In the genomic region with DNA sequence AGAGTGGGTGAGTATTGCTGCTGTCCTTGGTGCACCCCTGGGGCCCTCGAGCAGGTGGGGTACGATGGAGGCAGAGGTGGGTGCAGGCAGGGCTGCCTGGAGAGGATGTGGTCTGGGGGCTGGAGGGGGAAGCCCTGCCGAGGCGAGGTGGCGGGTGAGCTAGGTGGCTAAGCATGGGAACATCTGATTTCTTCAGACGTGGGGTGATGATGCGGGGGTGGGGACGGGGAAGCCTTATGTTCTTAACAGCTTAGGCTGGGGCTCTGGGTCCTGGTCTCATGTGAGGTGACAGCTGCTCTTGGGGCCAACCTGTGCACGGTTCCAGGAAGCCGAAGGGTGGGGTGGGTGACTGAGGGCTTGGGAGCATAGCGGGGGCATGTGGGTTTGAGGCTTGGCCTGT, we compare ENCODE assay signal across 16 mouse cellular contexts. TPM values are rescaled to one million over a fixed set of nuclear protein-coding genes. Genes with fewer than 3 reads are reported as not detected.
DNase-seq lines count a peak whose midpoint lies in the region; ATAC-seq and TF ChIP-seq lines count a peak whose summit lies in the region.
"Had no signal": no experiment of that assay in that cellular context is flagged by ENCODE, and none has a peak within 500 bp of the region (broad histone marks: within the 10 kb centered on the region; RNA-seq: fewer than 3 reads in every experiment).

No protein-coding gene starts in this region.

- 10% methylated on average over 11 of the region's 11 CpGs for WGBS in spleen, adult 2 months

- H3K36me3 ChIP-seq in spleen, adult 2 months (ENCODE audit: control insufficient read depth, insufficient read depth, low read length), result no peaks in the 10 kb centered on the region; the same call in 1 of the 2 replicates
- H3K36me3 ChIP-seq: forebrain, embryonic 12.5 days; G1E; hindbrain, embryonic 15.5 days; lung, embryonic 15.5 days had no signal

- H3K4me3 ChIP-seq in spleen, adult 2 months (ENCODE audit: extremely low read depth, insufficient read depth, insufficient read length), result no peak overlapping the region
- H3K4me3 ChIP-seq: forebrain, embryonic 12.5 days; hindbrain, embryonic 15.5 days; lung, embryonic 15.5 days had no signal

- DNase-seq in adrenal gland, postnatal 10 days, result peak; percentile 5
- DNase-seq in adrenal gland, postnatal 25 days, result no peak
- peak; percentile 58 to 69 for DNase-seq in spleen, adult 2 months (ENCODE audit: low read depth in 1 of 2, low spot score in 2 of 2)
- no peak for DNase-seq in spleen, adult 12 weeks (ENCODE audit: low spot score)
- DNase-seq in thymus, postnatal 36 days, result peak; percentile 89 to 94
- no peak for DNase-seq in cerebellum, adult 9-11 months
- no peak for DNase-seq in layer of hippocampus, adult 18-20 months (ENCODE audit: low spot score in 2 of 2)
- DNase-seq: adrenal gland, postnatal 36 days; kidney, adult 9 months had no signal

- no peak for TF ChIP-seq POLR2A in spleen, adult 2 months (IDR thresholded peaks at IDR 0.05; ENCODE audit: low read depth, low read length)

- ATAC-seq in neutrophil, adult 5-6 weeks (ENCODE audit: extremely low read depth, insufficient number of reproducible peaks, low FRiP score, poor library complexity, severe bottlenecking), result peak; percentile 40

- no peaks in the 10 kb centered on the region for H3K27me3 ChIP-seq in spleen, adult 2 months (ENCODE audit: control insufficient read depth, insufficient read depth, low read length)
- H3K27me3 ChIP-seq: hindbrain, embryonic 15.5 days; lung, embryonic 15.5 days had no signal

- H3K27ac ChIP-seq in spleen, adult 2 months (ENCODE audit: insufficient read depth, low read length), result peak overlapping the region; percentile 64
- H3K27ac ChIP-seq: forebrain, embryonic 12.5 days; hindbrain, embryonic 15.5 days; lung, embryonic 15.5 days had no signal

- peaks cover 48% of the 10 kb centered on the region; the same call in 1 of the 2 replicates for H3K4me1 ChIP-seq in spleen, adult 2 months (ENCODE audit: control insufficient read depth, insufficient read depth, insufficient read length)

- TF ChIP-seq CTCF in spleen, adult 2 months (IDR thresholded peaks at IDR 0.05; ENCODE audit: extremely low read depth, insufficient read depth, insufficient read length, insufficient replicate concordance), result no peak

RNA-seq across cellular contexts. Expression of a gene that starts 4.4 kb away (rescaled TPM):
- 100 to 1,000 TPM in 1 of 2 experiments, 10 to 100 TPM in 1; 95.8 to 589 TPM for total RNA-seq in adrenal gland, postnatal 10 days (2021)
- total RNA-seq in adrenal gland, postnatal 25 days (2021), result 98.7 and 131 TPM in 2 replicates
- 50.3 and 63.8 TPM in 2 replicates for polyA plus RNA-seq in spleen, adult 2 months (2012; rRNA removed)
- total RNA-seq in neutrophil, adult 5-6 weeks (2017), result 185 and 187 TPM in 2 replicates
- total RNA-seq in layer of hippocampus, adult 18-20 months (2021), result 100 to 1,000 TPM in 1 of 2 experiments, 10 to 100 TPM in 1; 87.1 to 105 TPM
- total RNA-seq: G1E had no signal

RNA-seq across cellular contexts. Expression of a gene that starts 25.7 kb away (rescaled TPM):
- 100 to 1,000 TPM in 1 of 2 experiments, 10 to 100 TPM in 1; 36.6 to 103 TPM for total RNA-seq in adrenal gland, postnatal 10 days (2021)
- total RNA-seq in adrenal gland, postnatal 25 days (2021), result 40.6 and 44.5 TPM in 2 replicates
- polyA plus RNA-seq in spleen, adult 2 months (2012; rRNA removed), result 24.5 and 29.4 TPM in 2 replicates
- 61.0 and 68.8 TPM in 2 replicates for total RNA-seq in neutrophil, adult 5-6 weeks (2017)
- 10 to 100 TPM; 53.2 to 57.5 TPM for total RNA-seq in layer of hippocampus, adult 18-20 months (2021)

RNA-seq across cellular contexts. Expression of a gene that starts 34.4 kb away (rescaled TPM):
- 10 to 100 TPM; 16.4 to 24.0 TPM for total RNA-seq in adrenal gland, postnatal 10 days (2021)
- 9.8 and 16.3 TPM in 2 replicates for total RNA-seq in adrenal gland, postnatal 25 days (2021)
- polyA plus RNA-seq in spleen, adult 2 months (2012; rRNA removed), result 5.6 and 6.5 TPM in 2 replicates
- 0.81 and 0.98 TPM in 2 replicates for total RNA-seq in neutrophil, adult 5-6 weeks (2017)
- total RNA-seq in layer of hippocampus, adult 18-20 months (2021), result 10 to 100 TPM; 75.9 to 86.7 TPM
- total RNA-seq: megakaryocyte-erythroid progenitor cell, adult 5-6 weeks had no signal

RNA-seq across cellular contexts. Expression of a gene that starts 34.6 kb away (rescaled TPM):
- total RNA-seq in adrenal gland, postnatal 10 days (2021), result 1 to 10 TPM; 1.0 to 2.4 TPM
- 0.27 TPM in 1 of 2 replicates, not detected in the other for total RNA-seq in adrenal gland, postnatal 25 days (2021)
- 0.12 and 0.25 TPM in 2 replicates for polyA plus RNA-seq in spleen, adult 2 months (2012; rRNA removed)
- total RNA-seq in neutrophil, adult 5-6 weeks (2017), result 0.70 and 0.98 TPM in 2 replicates
- total RNA-seq in layer of hippocampus, adult 18-20 months (2021), result under 1 TPM; 0.27 to 0.66 TPM
- total RNA-seq: G1E; liver, adult 2 months; megakaryocyte-erythroid progenitor cell, adult 5-6 weeks had no signal
- polyA plus RNA-seq: G1E; hindbrain, embryonic 15.5 days; liver, adult 2 months had no signal

Comparison
In these comparisons a context has a peak if more than half of its experiments do, and no peak if none do; other contexts are left out.
1. DNase-seq: peak in adrenal gland, postnatal 10 days (single experiment), spleen, adult 2 months (2 of 2) and thymus, postnatal 36 days (2 of 2); none in adrenal gland, postnatal 25 days (single experiment), spleen, adult 12 weeks (single experiment), cerebellum, adult 9-11 months (single experiment) and layer of hippocampus, adult 18-20 months (0 of 2).